Mouse (Mus musculus) forebrain, postnatal 0 days (tissue): Measurements from ENCODE around the gene Rpl18. TPM values are rescaled to one million over a fixed set of nuclear protein-coding genes. Genes with fewer than 3 reads are reported as not detected.
A peak's percentile ranks its signal among the peaks of the same experiment; 100 is the strongest.

Experiments used
- ATAC-seq: fragments of 200-750 bp; cut with Nextera tagmentation; 2 replicates; pipeline ENCODE4 v1.8.0; 2017; ENCODE audit warnings: mild to moderate bottlenecking, moderate library complexity
- DNase-seq: peaks from one replicate; pipeline ENCODE4 v3.0.0-alpha.2; 2015
- H3K27ac ChIP-seq: fragments of 300-500 bp; sonication (generic); 2 replicates; pipeline ENCODE4 v1.5.1; 2014; ENCODE audit warnings: low read depth, mild to moderate bottlenecking, antibody characterized with exemption, low read length, moderate library complexity, mixed read lengths
- H3K27me3 ChIP-seq: fragments of 300-500 bp; sonication (generic); 2 replicates; pipeline ENCODE4 v1.6.1; 2014; ENCODE audit warnings: mild to moderate bottlenecking, low read length, mixed read lengths; ENCODE audit not compliant: insufficient read depth
- H3K36me3 ChIP-seq: fragments of 300-500 bp; sonication (generic); 2 replicates; pipeline ENCODE4 v1.6.1; 2014; ENCODE audit warnings: mild to moderate bottlenecking, moderate library complexity; ENCODE audit not compliant: insufficient read depth
- H3K4me1 ChIP-seq: fragments of 300-500 bp; sonication (generic); 2 replicates; pipeline ENCODE4 v1.6.1; 2014; ENCODE audit warnings: antibody characterized with exemption; ENCODE audit not compliant: insufficient read depth
- H3K4me2 ChIP-seq: fragments of 300-500 bp; sonication (generic); 2 replicates; pipeline ENCODE4 v1.6.1; 2014; ENCODE audit warnings: low read depth, mild to moderate bottlenecking, moderate library complexity
- H3K4me3 ChIP-seq: fragments of 300-500 bp; sonication (generic); 2 replicates; pipeline ENCODE4 v1.5.1; 2014; ENCODE audit warnings: low read depth, low read length, mixed read lengths
- H3K9ac ChIP-seq: fragments of 300-500 bp; sonication (generic); 2 replicates; pipeline ENCODE4 v1.6.1; 2014; ENCODE audit warnings: mild to moderate bottlenecking
- H3K9me3 ChIP-seq: fragments of 300-500 bp; sonication (generic); 2 replicates; pipeline ENCODE4 v1.6.1; 2016; ENCODE audit warnings: low read length
- CTCF ChIP-seq: sonication (generic); IDR thresholded peaks from 2 replicates; pipeline ENCODE4 v1.5.1; 2016; ENCODE audit warnings: antibody characterized with exemption, control low read depth, low read depth
- WGBS: fragments of 180-500 bp; shearing (Covaris S2); extraction: QIAGEN DNeasy Blood & Tissue Kit; methylation state at CpG from one replicate; pipeline ENCODE4 v1.1.7; 2014; 5-methylcytosine and 5-hydroxymethylcytosine counted together
- polyA plus RNA-seq: library from polyadenylated mRNA; unstranded; fragments of >200 nt; fragmentation: Nextera tagmentation; extraction: Ambion mirVana; gene quantifications from 2 replicates; pipeline ENCODE4 v1.2.1, GENCODE M21; 2015
- total RNA-seq: library from RNA; depleted of rRNA; stranded (reverse); fragments of >200 nt; gene quantifications from 2 replicates; pipeline ENCODE4 v1.2.3, GENCODE M21; 2014

Gene Rpl18
- total and polyA plus RNA-seq, 2 experiments from 2014 or later, result 517 to 891 TPM

- peak within 1 kb of the TSS; percentile 65 for H3K4me2 ChIP-seq
- peak within 1 kb of the TSS; percentile 90 for H3K27ac ChIP-seq
- H3K36me3 ChIP-seq, result peaks cover 36% of the 10 kb centered on the region
- peak within 1 kb of the TSS; percentile 72 for H3K4me3 ChIP-seq
- peak within 1 kb of the TSS; percentile 91 for H3K9ac ChIP-seq
- no peaks in the 10 kb centered on the region for H3K27me3 ChIP-seq
- H3K9me3 ChIP-seq, result no peaks in the 10 kb centered on the region
- DNase-seq (peak; percentile 100), ATAC-seq (peak; percentile 82)
- under 1% methylated on average over 41 of the region's 41 CpGs for WGBS
- no peak for TF ChIP-seq CTCF
- peaks cover 19% of the 10 kb centered on the region for H3K4me1 ChIP-seq
Observed at GRCm38 (mm10) chr7:45717918-45718297, 2.7 kb downstream of the Rpl18 start, which contains the start of gene Sphk2. Gene Sphk2, minus strand, starts transcription at chr7:45718002.

GRCm38 (mm10) chr7:45718331-45718730, 3.1 kb downstream of the Rpl18 start:
- DNase-seq (no peak), ATAC-seq (peak; percentile 12)
- Histone ChIP-seq H3K4me1 (peaks cover 19% of the 10 kb centered on the region), H3K27ac (peak overlapping the region; percentile 90), H3K4me2 (peak overlapping the region; percentile 65), H3K27me3 (no peaks in the 10 kb centered on the region), H3K36me3 (peaks cover 34% of the 10 kb centered on the region), H3K9ac (peak overlapping the region; percentile 91), H3K9me3 (no peaks in the 10 kb centered on the region), H3K4me3 (peak overlapping the region; percentile 72)
- WGBS, result under 1% methylated on average over 20 of the region's 20 CpGs
- no peak for TF ChIP-seq CTCF

DNA sequence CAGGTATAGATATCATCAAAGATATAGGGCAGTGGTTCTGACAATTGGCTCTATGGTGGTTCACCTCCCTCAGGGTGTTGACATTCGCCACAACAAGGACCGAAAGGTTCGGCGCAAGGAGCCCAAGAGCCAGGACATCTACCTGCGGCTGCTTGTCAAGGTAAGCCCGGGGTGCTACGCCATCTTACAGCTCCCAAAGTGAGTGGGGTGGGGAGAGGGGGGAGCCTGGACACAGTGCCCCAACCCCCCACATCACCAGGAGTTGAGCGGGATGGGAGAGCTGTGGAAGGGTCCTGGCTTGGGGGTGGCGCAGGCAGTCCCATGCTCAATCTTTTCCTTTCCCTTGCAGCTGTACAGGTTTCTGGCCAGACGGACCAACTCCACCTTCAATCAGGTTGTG, 3.9 kb downstream of the Rpl18 start:
- Histone ChIP-seq H3K36me3 (peaks cover 40% of the 10 kb centered on the region), H3K27me3 (no peaks in the 10 kb centered on the region), H3K4me3 (peak overlapping the region; percentile 72), H3K9me3 (no peaks in the 10 kb centered on the region), H3K4me1 (peaks cover 17% of the 10 kb centered on the region), H3K9ac (peak overlapping the region; percentile 91), H3K4me2 (peak overlapping the region; percentile 65), H3K27ac (no peak overlapping the region)
- TF ChIP-seq CTCF, result no peak
- WGBS, result 82% methylated on average over 10 of the region's 10 CpGs
- ATAC-seq (no peak), DNase-seq (no peak)

DNA sequence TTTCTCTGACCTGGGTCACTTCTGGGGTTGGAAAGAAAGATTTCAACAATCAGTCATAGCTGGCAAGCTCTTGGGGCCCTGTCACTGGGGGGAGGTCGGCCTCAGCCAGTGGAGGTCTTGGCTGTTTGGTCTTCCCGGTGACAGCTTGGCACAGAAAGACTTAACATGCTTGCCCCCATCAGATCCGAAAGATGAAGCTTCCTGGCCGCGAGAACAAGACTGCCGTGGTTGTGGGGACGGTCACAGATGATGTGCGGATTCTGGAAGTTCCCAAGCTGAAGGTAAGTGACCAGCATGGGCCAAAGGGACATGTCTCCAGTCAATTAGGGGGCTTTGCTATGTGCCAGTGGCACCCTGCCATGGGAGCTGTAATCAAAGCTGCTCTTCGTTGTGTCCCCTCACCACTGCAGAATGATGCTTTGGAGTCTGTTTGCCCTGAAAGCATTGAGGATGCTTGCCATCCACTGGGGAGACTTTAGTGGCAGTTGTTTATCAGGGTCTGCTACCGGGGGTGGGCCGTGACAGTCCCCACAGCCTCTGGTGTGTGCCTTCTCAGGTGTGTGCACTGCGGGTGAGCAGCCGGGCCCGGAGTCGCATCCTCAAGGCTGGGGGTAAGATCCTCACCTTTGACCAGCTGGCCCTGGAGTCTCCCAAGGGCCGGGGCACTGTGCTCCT, 4.6 kb downstream of the Rpl18 start:
- peaks cover 12% of the 10 kb centered on the region for H3K4me1 ChIP-seq
- DNase-seq (no peak), ATAC-seq (no peak)
- no peaks in the 10 kb centered on the region for H3K27me3 ChIP-seq
- H3K36me3 ChIP-seq, result peaks cover 46% of the 10 kb centered on the region
- no peak overlapping the region for H3K4me3 ChIP-seq
- 0 out of 2 replicates have a peak overlapping the region, but pooled peaks have one; percentile 65 for H3K4me2 ChIP-seq
- no peak overlapping the region for H3K27ac ChIP-seq
- no peak for TF ChIP-seq CTCF
- 86% methylated on average over 15 of the region's 16 CpGs for WGBS
- no peak overlapping the region for H3K9ac ChIP-seq
- H3K9me3 ChIP-seq, result no peaks in the 10 kb centered on the region

DNA sequence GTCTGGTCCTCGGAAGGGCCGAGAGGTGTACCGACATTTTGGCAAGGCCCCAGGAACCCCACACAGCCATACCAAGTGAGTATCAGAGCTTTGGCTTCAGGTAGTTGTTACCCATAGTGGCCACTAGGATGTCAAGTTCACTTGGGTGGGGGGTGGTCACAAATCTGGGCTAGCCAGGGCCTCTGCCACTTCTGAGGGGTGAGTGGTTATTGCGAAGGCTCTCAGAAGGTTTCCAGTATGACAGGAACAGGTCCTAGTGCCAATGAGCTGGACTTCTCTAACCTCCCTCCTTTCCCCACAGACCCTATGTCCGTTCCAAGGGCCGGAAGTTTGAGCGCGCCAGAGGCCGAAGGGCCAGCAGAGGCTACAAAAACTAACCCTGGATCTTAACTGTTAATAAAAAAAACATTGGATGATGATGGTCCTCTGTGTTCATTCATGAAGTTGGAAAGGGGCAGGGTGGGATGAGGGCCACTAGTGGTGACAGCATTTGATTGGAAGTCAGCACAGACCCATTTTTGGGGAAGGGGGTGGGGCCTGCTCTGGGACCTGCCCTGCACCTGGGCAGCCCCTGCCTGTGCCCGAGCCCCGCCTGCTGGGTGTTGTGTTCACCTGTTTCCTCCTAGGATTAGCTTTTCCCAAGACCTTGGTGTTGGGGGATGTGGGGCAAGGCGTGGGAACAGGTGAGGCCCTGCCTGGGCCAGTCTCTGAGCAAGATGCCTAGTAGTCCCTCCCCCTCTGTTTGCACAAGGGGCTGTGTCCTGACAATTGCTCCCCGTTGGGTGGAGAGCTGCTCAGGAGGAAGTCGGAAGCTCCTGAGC, 5.4 kb downstream of the Rpl18 start, which contains the start of gene Fam83e:
TSS of gene Fam83e (plus strand) at position 800 of the 821 bp plus-strand sequence.
- TF ChIP-seq CTCF, result peak; percentile 36
- DNase-seq (no peak), ATAC-seq (no peak)
- Histone ChIP-seq H3K4me3 (no peak within 1 kb of the TSS), H3K4me1 (peaks cover 11% of the 10 kb centered on the region), H3K9me3 (no peaks in the 10 kb centered on the region), H3K36me3 (peaks cover 51% of the 10 kb centered on the region), H3K27ac (no peak within 1 kb of the TSS), H3K9ac (no peak within 1 kb of the TSS), H3K27me3 (no peaks in the 10 kb centered on the region), H3K4me2 (no peak within 1 kb of the TSS)
- 78% methylated on average over 14 of the region's 14 CpGs for WGBS

DNA sequence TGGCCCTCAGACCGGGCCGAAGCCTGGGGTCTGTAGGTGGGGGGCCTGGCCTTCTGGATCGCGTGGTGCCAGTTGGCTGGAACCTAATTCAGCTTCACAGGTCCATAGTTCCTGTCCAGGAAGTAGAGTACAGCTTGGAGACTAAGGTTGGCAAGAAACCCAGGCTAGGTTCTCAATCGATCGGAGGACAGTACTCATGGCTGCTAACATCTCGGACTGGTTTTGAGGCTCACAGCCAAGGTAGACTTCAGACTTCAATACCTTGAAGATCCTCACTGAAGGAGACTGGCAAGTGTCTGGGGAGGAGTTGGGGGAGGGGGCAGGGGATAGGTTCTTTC, 5.9 kb downstream of the Rpl18 start:
- no peak overlapping the region for H3K9ac ChIP-seq
- ATAC-seq (no peak), DNase-seq (no peak)
- peaks cover 56% of the 10 kb centered on the region for H3K36me3 ChIP-seq
- WGBS, result 85% methylated on average over 7 of the region's 7 CpGs
- no peak overlapping the region for H3K27ac ChIP-seq
- no peak overlapping the region for H3K4me2 ChIP-seq
- no peak overlapping the region for H3K4me3 ChIP-seq
- H3K9me3 ChIP-seq, result no peaks in the 10 kb centered on the region
- peaks cover 5% of the 10 kb centered on the region for H3K4me1 ChIP-seq
- no peaks in the 10 kb centered on the region for H3K27me3 ChIP-seq
- no peak for TF ChIP-seq CTCF
